Mouse (Mus musculus) liver, embryonic 14.5 days (tissue): ENCODE data around the gene Slc39a9.

Source experiments
- CTCF ChIP-seq: IDR thresholded peaks from 2 replicates; pipeline ENCODE4 v1.5.1; 2016; ENCODE audit warnings: antibody characterized with exemption, low read depth, control low read depth
- EP300 ChIP-seq: IDR thresholded peaks from 2 replicates; pipeline ENCODE4 v1.6.1; 2016; ENCODE audit warnings: antibody characterized with exemption, low read depth

DNA sequence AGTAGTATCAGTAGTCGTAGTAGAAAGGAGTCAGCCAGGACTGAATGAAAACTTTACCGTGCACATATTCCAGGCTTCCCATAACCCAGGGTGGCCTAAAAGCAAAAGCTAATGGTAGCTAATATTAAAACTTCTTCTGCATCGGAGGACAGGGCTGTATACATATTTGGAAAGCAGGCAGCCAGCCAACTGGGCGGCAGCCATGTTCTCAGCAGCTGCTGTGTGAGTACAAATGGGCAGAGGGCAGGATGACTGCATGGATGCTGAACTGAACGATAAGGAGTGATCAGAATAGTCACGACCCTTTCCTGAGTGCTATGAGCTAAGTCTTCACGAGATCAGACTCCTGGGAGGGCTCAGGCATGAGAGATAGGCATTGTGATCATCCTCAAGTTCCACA lies 57.6 kb downstream of the Slc39a9 start:
- no peak for TF ChIP-seq CTCF
- no peak for TF ChIP-seq EP300
